Mouse (Mus musculus) C2C12 (cell line): ENCODE results near the gene Ranbp1. TPM values are rescaled to one million over a fixed set of nuclear protein-coding genes. Genes with fewer than 3 reads are reported as not detected.
A peak's percentile ranks its signal among the peaks of the same experiment; 100 is the strongest.

Experiments
- H3K27me3 ChIP-seq: one replicate; pipeline ENCODE4 v1.6.1; 2011; ENCODE audit not compliant: control insufficient read depth, insufficient read depth, insufficient read length
- H3K36me3 ChIP-seq: one replicate; pipeline ENCODE4 v1.6.1; 2011; ENCODE audit not compliant: control insufficient read depth, insufficient read depth
- H3K4me3 ChIP-seq: one replicate; pipeline ENCODE4 v1.5.1; 2011; ENCODE audit warnings: mild to moderate bottlenecking, control low read depth; ENCODE audit not compliant: poor library complexity, insufficient read depth, severe bottlenecking
- H3K79me2 ChIP-seq: one replicate; pipeline ENCODE4 v1.6.1; 2011; ENCODE audit not compliant: control insufficient read depth, insufficient read depth
- H3K79me3 ChIP-seq: one replicate; pipeline ENCODE4 v1.6.1; 2011; ENCODE audit warnings: low read depth, control low read depth
- H3ac ChIP-seq: one replicate; pipeline ENCODE3; 2011; ENCODE audit warnings: low read depth; ENCODE audit not compliant: control insufficient read depth, insufficient read length
- CEBPB ChIP-seq: IDR thresholded peaks from one replicate; pipeline ENCODE4 v1.6.1; 2011; ENCODE audit warnings: low read depth, mild to moderate bottlenecking, control low read depth, moderate library complexity
- CTCF ChIP-seq: IDR thresholded peaks from one replicate; pipeline ENCODE4 v1.5.1; 2011; ENCODE audit not compliant: control insufficient read depth, insufficient read depth, insufficient read length
- FOSL1 ChIP-seq: IDR thresholded peaks from one replicate; pipeline ENCODE4 v1.8.0; 2011; ENCODE audit warnings: mild to moderate bottlenecking, low read length; ENCODE audit not compliant: poor library complexity, insufficient read depth, severe bottlenecking
- MAX ChIP-seq: IDR thresholded peaks from one replicate; pipeline ENCODE4 v1.6.1; 2011; ENCODE audit warnings: mild to moderate bottlenecking, control low read depth
- MYOD1 ChIP-seq: IDR thresholded peaks from one replicate; pipeline ENCODE4 v1.6.1; 2011; ENCODE audit warnings: low read depth; ENCODE audit not compliant: control insufficient read depth, insufficient read length
- MYOG ChIP-seq: IDR thresholded peaks from one replicate; pipeline ENCODE4 v1.6.1; 2011; ENCODE audit not compliant: control insufficient read depth, insufficient read length; ENCODE audit errors: extremely low read depth
- USF1 ChIP-seq: IDR thresholded peaks from one replicate; pipeline ENCODE4 v1.6.1; 2011; ENCODE audit warnings: low read depth, mild to moderate bottlenecking, control low read depth, moderate library complexity
- polyA plus RNA-seq: library from polyadenylated mRNA; unstranded; fragments of >200 nt; fragmentation: generic; extraction: Trizol; gene quantifications from one replicate; pipeline ENCODE4 v1.2.1, GENCODE M21; 2012; ENCODE audit warnings: missing spikeins

Ranbp1 gene
- polyA plus RNA-seq, 1 experiment = 422 TPM

DNA sequence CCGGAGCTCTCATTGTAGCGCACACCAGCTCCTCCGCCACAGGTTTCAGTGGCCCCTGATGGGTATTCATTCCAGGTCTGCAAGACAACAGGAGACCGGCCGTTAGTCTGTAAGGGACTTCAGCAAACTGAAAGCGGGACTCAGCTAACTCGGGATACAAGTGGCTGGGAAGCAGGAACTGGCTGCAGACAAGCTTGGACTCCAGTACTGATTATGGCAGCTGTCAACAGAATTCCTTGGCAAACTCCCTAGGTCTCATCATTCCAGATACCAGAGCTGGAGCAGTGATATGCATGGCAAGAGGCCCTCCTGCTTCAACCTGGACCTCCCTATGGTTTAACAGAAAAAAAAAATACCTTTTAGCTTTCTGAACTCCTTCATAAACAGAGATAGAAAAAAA is 33.7 kb downstream of the Ranbp1 start:
- Histone ChIP-seq H3K27me3 (peaks cover 6% of the 10 kb centered on the region), H3K36me3 (no peaks in the 10 kb centered on the region), H3K79me2 (no peaks in the 10 kb centered on the region), H3K4me3 (no peak overlapping the region), H3ac (no peak overlapping the region), H3K79me3 (no peaks in the 10 kb centered on the region)
- TF ChIP-seq MAX = no peak

DNA sequence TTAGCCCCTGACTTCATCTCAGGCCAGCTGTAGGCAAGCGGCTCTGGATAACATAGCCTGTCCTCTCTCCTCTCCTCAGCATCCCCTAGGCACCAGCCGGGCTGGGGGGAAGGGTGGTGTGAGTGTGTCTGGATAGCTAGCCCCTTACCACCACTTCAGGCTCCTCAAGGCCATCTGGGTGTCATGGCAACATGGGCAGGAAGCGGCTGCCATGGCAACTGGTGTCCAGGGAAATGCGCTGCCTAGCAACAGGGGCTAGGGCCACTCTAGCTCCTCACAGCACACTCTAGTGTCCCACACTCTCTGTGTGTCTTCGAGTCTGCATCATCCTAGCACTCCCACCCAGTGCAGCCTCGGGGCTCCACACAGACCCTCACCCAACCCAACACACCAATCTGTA is 34.8 kb downstream of the Ranbp1 start:
- Histone ChIP-seq H3K79me2 (no peaks in the 10 kb centered on the region), H3K4me3 (no peak overlapping the region), H3ac (no peak overlapping the region), H3K79me3 (no peaks in the 10 kb centered on the region), H3K27me3 (peaks cover 15% of the 10 kb centered on the region), H3K36me3 (no peaks in the 10 kb centered on the region)
- TF ChIP-seq CTCF (no peak), CEBPB (no peak), MAX (no peak), MYOD1 (no peak), FOSL1 (no peak), MYOG (no peak), USF1 (no peak)

DNA sequence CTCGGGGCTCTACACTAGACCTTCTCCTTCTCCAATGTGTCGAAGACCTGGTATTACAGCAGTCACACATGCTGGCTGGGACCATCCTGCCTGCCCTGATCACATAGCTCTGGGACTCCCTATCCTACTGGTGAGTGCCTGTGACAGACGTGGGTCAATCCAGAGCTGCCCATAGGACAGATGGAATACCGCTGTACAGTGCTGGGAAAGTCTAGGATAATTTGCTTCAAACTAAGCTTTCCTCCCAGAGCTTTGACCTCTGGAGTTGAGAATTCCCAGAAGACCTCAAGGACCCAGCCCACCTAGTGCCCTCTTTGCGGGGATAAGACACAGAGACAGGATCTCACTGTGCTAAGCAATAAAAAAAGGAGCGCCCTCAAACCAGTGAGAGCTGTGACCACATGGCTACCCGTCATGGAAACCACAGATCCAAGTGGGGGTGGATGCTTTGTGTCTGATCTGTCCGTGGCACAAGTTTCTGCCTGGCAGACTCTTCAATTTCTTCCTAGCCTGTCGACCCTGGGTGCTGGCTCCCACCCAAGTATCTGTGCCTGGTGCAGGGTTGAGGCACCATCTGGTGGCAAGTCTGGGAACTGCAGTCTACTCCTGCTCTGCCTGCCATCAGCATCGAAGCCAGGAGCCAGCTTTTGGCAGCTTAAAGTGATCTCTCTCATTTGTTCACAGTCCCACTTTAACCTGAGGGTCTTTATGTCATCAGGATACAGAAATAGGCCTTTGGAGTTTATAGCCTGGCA is 36.9 kb downstream of the Ranbp1 start:
- H3K79me2 ChIP-seq = no peaks in the 10 kb centered on the region
- no peak overlapping the region for H3K4me3 ChIP-seq
- peaks cover 29% of the 10 kb centered on the region for H3K27me3 ChIP-seq
- TF ChIP-seq CTCF (peak; percentile 95), CEBPB (no peak)
- no peak overlapping the region for H3ac ChIP-seq
- no peaks in the 10 kb centered on the region for H3K36me3 ChIP-seq
- no peaks in the 10 kb centered on the region for H3K79me3 ChIP-seq

DNA sequence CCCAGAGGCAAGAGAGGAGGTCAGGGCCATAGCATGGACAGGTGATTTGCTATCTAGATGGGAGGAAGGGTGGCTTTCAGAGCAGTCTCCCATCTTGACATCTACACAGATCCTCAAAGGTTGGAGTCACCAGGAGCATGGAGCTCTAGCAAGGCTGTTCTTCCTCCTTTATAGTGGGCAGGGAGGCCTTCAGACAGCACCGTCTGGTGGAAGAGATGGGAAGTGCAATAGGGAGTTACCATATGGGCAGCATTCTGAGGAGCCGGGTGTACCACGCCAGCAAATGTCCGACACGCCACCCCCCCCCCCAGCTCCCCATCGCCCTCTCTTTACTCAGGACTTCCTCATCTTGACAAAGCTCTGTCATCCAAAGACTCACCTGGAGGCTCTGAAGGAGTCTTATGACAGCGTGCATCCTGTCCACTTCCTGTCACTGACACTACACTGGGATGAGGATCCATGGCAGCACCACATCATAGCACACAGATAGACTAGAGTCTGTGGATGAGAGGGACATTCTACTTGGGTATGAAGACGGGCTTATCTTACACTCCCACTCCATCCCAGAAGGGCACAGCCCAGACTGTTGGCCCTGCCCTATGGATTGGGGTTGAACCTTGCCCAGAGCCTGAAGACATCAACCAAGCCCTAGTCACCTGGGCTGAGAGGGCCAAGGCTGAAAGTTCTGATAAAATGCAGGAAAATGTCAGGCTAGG is 37.7 kb downstream of the Ranbp1 start:
- no peaks in the 10 kb centered on the region for H3K36me3 ChIP-seq
- TF ChIP-seq MAX (no peak), CTCF (peak; percentile 75)
- H3K79me3 ChIP-seq = no peaks in the 10 kb centered on the region
- H3K79me2 ChIP-seq = no peaks in the 10 kb centered on the region
- no peak overlapping the region for H3ac ChIP-seq
- peaks cover 31% of the 10 kb centered on the region for H3K27me3 ChIP-seq
- no peak overlapping the region for H3K4me3 ChIP-seq

DNA sequence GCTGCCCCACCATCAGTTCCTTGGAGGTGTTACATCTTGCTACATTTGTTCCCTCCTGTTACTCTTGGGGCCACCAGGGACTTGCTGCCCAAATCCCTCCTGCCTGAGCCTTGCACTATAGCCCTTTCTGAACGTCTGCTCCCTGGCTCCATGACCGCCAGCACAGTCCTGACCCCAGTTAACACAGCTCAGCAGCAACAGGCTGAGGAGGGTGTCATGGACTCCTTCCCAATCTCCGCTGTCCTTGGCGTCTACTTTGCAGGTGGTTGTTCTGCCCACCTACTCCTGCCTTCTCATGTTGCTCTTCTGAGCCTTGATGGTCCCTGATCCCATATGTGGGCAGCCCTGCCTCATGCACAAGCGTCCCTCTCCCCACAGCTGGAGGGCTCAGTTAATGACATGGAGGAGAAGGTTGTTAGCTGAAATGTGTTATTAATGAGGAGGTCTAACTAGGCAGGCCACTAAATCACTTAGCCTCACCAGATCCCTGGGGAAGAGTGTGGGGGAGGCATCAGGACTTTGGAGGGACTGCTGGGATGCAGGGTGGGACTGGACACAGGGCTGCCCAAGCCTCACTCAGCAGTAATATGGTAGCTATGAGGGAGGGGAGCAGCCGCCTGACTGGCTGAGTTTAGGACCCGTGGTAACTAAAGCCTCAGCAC is 45.0 kb downstream of the Ranbp1 start:
- Histone ChIP-seq H3K79me2 (no peaks in the 10 kb centered on the region), H3K4me3 (no peak overlapping the region), H3K27me3 (peaks cover 18% of the 10 kb centered on the region), H3K79me3 (no peaks in the 10 kb centered on the region), H3ac (no peak overlapping the region), H3K36me3 (no peaks in the 10 kb centered on the region)
- no peak for TF ChIP-seq CEBPB
- TF ChIP-seq FOSL1 = no peak
- no peak for TF ChIP-seq CTCF

DNA sequence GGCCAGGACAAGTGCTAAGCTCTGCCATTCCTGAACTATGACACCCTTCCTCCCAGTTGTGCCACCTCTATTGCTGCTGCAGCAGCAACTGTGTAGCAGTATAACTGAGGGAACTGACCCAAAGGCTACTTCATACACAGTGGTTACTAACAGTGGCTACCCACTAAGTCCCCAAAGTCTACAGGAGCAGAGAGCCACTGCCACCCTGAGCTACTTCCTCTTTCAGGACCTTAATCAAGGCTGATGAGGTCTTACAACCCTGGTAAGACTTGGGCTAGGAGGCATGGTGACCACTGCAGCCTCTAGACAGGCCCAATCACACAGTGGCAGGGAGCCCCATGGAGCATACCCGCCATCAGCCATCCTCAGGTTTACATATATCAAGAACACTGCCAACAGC is 46.5 kb downstream of the Ranbp1 start:
- TF ChIP-seq FOSL1 (no peak), MYOD1 (no peak), USF1 (no peak), CTCF (no peak), MYOG (no peak), CEBPB (no peak), MAX (no peak)
- no peak overlapping the region for H3K4me3 ChIP-seq
- H3K79me2 ChIP-seq = no peaks in the 10 kb centered on the region
- H3K36me3 ChIP-seq = no peaks in the 10 kb centered on the region
- no peaks in the 10 kb centered on the region for H3K79me3 ChIP-seq
- peaks cover 10% of the 10 kb centered on the region for H3K27me3 ChIP-seq
- no peak overlapping the region for H3ac ChIP-seq
